Mouse (Mus musculus) liver, embryonic 11.5 days (tissue): ENCODE measurements around the gene Colgalt2. TPM values are rescaled to one million over a fixed set of nuclear protein-coding genes. Genes with fewer than 3 reads are reported as not detected.

Experiments used
- ATAC-seq: fragments of 200-750 bp; cut with Nextera tagmentation; replicated peaks from 2 replicates; pipeline ENCODE4 v1.8.0; 2017; ENCODE audit warnings: moderate number of reproducible peaks, mild to moderate bottlenecking, moderate TSS enrichment, moderate library complexity; ENCODE audit not compliant: low FRiP score
- DNase-seq: peaks from one replicate; pipeline ENCODE4 v3.0.0-alpha.2; 2017; ENCODE audit warnings: low spot score
- H3K27ac ChIP-seq: fragments of 300-500 bp; sonication (generic); 2 replicates; pipeline ENCODE4 v1.5.1; 2014; ENCODE audit warnings: mild to moderate bottlenecking, low read depth, low read length, control low read depth
- H3K27me3 ChIP-seq: fragments of 300-500 bp; sonication (generic); replicated peaks from 2 replicates; pipeline ENCODE4 v1.6.1; 2014; ENCODE audit warnings: low read length, mixed read lengths; ENCODE audit not compliant: control insufficient read depth, insufficient read depth
- H3K36me3 ChIP-seq: fragments of 300-500 bp; sonication (generic); 2 replicates; pipeline ENCODE4 v1.6.1; 2014; ENCODE audit warnings: mild to moderate bottlenecking, low read length, moderate library complexity, mixed read lengths; ENCODE audit not compliant: control insufficient read depth, insufficient read depth
- H3K4me1 ChIP-seq: fragments of 300-500 bp; sonication (generic); replicated peaks from 2 replicates; pipeline ENCODE4 v1.6.1; 2014; ENCODE audit warnings: low read length, mixed read lengths; ENCODE audit not compliant: control insufficient read depth, insufficient read depth
- H3K4me2 ChIP-seq: fragments of 300-500 bp; sonication (generic); 2 replicates; pipeline ENCODE4 v1.6.1; 2014; ENCODE audit warnings: mild to moderate bottlenecking, control low read depth, moderate library complexity
- H3K4me3 ChIP-seq: fragments of 300-500 bp; sonication (generic); 2 replicates; pipeline ENCODE4 v1.5.1; 2014; ENCODE audit warnings: low read depth, low read length, control low read depth
- H3K9ac ChIP-seq: fragments of 300-500 bp; sonication (generic); 2 replicates; pipeline ENCODE4 v1.6.1; 2014; ENCODE audit warnings: low read depth, low read length, control low read depth
- H3K9me3 ChIP-seq: fragments of 300-500 bp; sonication (generic); 2 replicates; pipeline ENCODE4 v1.6.1; 2016; ENCODE audit warnings: low read length, inconsistent platforms, mixed read lengths; ENCODE audit not compliant: control insufficient read depth
- WGBS: fragments of 180-500 bp; shearing (Covaris S2); extraction: QIAGEN DNeasy Blood & Tissue Kit; methylation state at CpG from one replicate; pipeline ENCODE4 v1.1.7; 2014; 5-methylcytosine and 5-hydroxymethylcytosine counted together
- polyA plus RNA-seq: library from polyadenylated mRNA; unstranded; fragments of >200 nt; fragmentation: Nextera tagmentation; extraction: Ambion mirVana; gene quantifications from 2 replicates; pipeline ENCODE4 v1.2.1, GENCODE M21; 2014

Colgalt2 gene
- polyA plus RNA-seq, 1 experiment from 2014 or later, result 1.7 TPM

GRCm38 (mm10) chr1:152528214-152528613, 128.6 kb downstream of the Colgalt2 start:
- peaks cover 5% of the 10 kb centered on the region for H3K4me1 ChIP-seq
- H3K27me3 ChIP-seq, result no peaks in the 10 kb centered on the region
- H3K27ac ChIP-seq, result no peak overlapping the region
- no peak overlapping the region for H3K4me2 ChIP-seq
- 83% methylated on average over 6 of the region's 6 CpGs for WGBS
- no peak overlapping the region for H3K9ac ChIP-seq
- H3K36me3 ChIP-seq, result peaks cover 8% of the 10 kb centered on the region; the same call in 1 of the 2 replicates
- H3K4me3 ChIP-seq, result no peak overlapping the region
- no peak for DNase-seq
- H3K9me3 ChIP-seq, result no peaks in the 10 kb centered on the region
- ATAC-seq, result no peak

GRCm38 (mm10) chr1:152528778-152529177, 129.1 kb downstream of the Colgalt2 start:
- peaks cover 5% of the 10 kb centered on the region for H3K4me1 ChIP-seq
- ATAC-seq, result no peak
- H3K36me3 ChIP-seq, result peaks cover 8% of the 10 kb centered on the region; the same call in 1 of the 2 replicates
- no peak overlapping the region for H3K27ac ChIP-seq
- WGBS, result 46% methylated on average over 3 of the region's 3 CpGs
- no peaks in the 10 kb centered on the region for H3K9me3 ChIP-seq
- no peaks in the 10 kb centered on the region for H3K27me3 ChIP-seq
- DNase-seq, result no peak
- H3K9ac ChIP-seq, result no peak overlapping the region
- no peak overlapping the region for H3K4me2 ChIP-seq
- no peak overlapping the region for H3K4me3 ChIP-seq

DNA sequence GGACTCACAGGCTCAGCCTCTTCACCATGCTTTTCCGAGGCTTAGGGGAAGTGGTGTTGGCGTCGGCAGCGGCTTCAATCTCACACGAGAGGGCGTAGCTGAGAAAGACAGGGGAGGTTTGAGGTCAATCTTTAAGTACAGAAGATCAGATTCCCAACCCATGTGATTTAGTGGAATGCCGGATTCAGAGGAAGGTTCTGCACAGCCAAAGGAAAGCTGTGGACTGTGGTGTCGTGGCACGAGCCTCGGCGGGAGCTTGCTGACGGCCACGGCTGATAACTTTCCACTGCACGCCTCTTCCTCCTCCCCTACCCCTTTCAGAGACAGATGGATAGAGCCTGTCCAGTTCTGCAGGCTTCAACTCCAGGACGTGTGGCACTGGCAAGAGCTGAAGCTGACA, 131.9 kb downstream of the Colgalt2 start:
- DNase-seq (no peak), ATAC-seq (no peak)
- H3K9me3 ChIP-seq, result no peaks in the 10 kb centered on the region
- H3K36me3 ChIP-seq, result peaks cover 5% of the 10 kb centered on the region; the same call in 1 of the 2 replicates
- 27% methylated on average over 15 of the region's 15 CpGs for WGBS
- no peaks in the 10 kb centered on the region for H3K27me3 ChIP-seq
- no peak overlapping the region for H3K27ac ChIP-seq
- peaks cover 5% of the 10 kb centered on the region for H3K4me1 ChIP-seq
- no peak overlapping the region for H3K4me3 ChIP-seq
- no peak overlapping the region for H3K4me2 ChIP-seq
- no peak overlapping the region for H3K9ac ChIP-seq

GRCm38 (mm10) chr1:152534531-152534930, 134.9 kb downstream of the Colgalt2 start:
- H3K4me3 ChIP-seq, result no peak overlapping the region
- H3K27ac ChIP-seq, result no peak overlapping the region
- no peaks in the 10 kb centered on the region for H3K9me3 ChIP-seq
- H3K9ac ChIP-seq, result no peak overlapping the region
- no peak overlapping the region for H3K4me2 ChIP-seq
- H3K27me3 ChIP-seq, result no peaks in the 10 kb centered on the region
- ATAC-seq (no peak), DNase-seq (no peak)
- 83% methylated on average over 7 of the region's 7 CpGs for WGBS
- H3K36me3 ChIP-seq, result peaks cover 4% of the 10 kb centered on the region; the same call in 1 of the 2 replicates
- peaks cover 5% of the 10 kb centered on the region for H3K4me1 ChIP-seq

DNA sequence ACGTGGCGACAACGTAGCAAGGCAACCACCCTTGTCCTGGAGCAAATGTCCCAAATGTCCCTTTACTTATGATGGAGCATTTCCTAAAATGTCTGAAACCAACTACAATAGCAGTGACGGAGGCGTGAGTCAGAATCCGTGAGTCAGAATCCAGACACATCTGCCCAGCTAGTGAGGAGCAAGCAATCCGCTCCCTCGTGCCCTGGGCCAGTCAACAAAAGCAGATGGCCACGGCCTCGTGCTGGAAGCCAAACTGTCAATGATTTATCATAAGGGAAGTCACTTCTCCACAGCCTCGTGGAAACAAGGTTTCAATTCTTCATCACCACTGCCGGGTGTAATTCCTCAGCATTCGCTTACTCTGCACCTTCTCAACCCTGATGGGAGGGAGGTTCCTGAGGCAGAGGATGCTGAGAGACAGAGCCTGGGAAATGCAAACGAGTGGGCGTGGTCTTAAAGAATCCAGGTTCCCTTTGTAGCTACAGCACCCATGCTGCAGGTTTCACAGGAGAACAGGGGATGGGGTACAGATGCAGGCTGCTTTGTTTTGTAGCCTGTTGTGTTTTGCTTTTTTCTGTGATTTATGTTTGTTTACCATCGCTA, 136.9 kb downstream of the Colgalt2 start:
- H3K4me2 ChIP-seq, result no peak overlapping the region
- no peaks in the 10 kb centered on the region for H3K9me3 ChIP-seq
- ATAC-seq (no peak), DNase-seq (no peak)
- no peak overlapping the region for H3K4me3 ChIP-seq
- H3K4me1 ChIP-seq, result peaks cover 5% of the 10 kb centered on the region
- 65% methylated on average over 16 of the region's 16 CpGs for WGBS
- H3K36me3 ChIP-seq, result peaks cover 4% of the 10 kb centered on the region; the same call in 1 of the 2 replicates
- no peaks in the 10 kb centered on the region for H3K27me3 ChIP-seq
- no peak overlapping the region for H3K27ac ChIP-seq
- H3K9ac ChIP-seq, result no peak overlapping the region

DNA sequence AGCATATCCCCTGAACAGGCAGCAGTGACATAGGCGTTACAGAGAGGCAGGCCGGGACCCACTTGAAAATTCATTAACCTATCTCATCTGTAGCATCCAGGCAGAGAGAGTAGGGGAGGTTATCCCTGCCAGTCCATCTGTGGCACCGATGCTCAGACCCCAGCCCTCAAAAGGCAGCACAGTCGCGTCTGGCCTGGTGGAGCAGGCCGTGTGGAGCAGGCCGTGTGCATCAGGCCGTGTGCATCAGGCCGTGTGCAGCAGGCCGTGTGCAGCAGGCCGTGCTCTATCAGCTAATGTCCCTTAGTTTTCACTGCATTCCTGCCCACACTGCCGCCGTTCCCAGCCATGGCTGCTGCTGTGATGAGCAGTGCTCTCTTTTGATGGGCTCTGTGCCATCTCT, 137.6 kb downstream of the Colgalt2 start:
- WGBS, result 89% methylated on average over 13 of the region's 13 CpGs
- Histone ChIP-seq H3K4me1 (peaks cover 5% of the 10 kb centered on the region), H3K27ac (no peak overlapping the region), H3K9ac (no peak overlapping the region), H3K4me3 (no peak overlapping the region), H3K27me3 (no peaks in the 10 kb centered on the region), H3K36me3 (peaks cover 4% of the 10 kb centered on the region; the same call in 1 of the 2 replicates), H3K9me3 (no peaks in the 10 kb centered on the region), H3K4me2 (no peak overlapping the region)
- DNase-seq, result no peak
- no peak for ATAC-seq

DNA sequence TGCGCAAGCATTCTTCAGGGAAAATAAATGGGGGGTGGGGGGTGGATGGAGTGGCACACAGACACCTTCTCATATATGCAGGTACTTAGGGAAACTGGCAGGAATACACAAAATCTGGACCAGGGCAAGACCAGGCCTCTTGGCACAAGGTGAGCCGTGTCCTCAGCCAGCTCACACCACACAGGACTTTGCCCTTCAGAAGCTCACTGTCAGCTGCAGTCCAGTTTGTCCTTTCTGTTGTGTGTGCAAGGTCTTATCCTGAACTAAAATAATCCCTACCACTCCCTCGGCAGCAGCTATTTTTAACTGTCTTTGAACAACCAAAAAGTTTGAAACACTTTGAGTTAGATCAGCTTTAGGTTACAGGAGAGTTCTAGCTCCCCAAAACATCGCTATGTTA, 139.2 kb downstream of the Colgalt2 start:
- Histone ChIP-seq H3K4me3 (no peak overlapping the region), H3K4me2 (no peak overlapping the region), H3K4me1 (no peaks in the 10 kb centered on the region), H3K36me3 (peaks cover 4% of the 10 kb centered on the region; the same call in 1 of the 2 replicates), H3K27ac (no peak overlapping the region), H3K27me3 (no peaks in the 10 kb centered on the region), H3K9ac (no peak overlapping the region), H3K9me3 (no peaks in the 10 kb centered on the region)
- WGBS, result 78% methylated on average over 4 of the region's 4 CpGs
- ATAC-seq (no peak), DNase-seq (no peak)

DNA sequence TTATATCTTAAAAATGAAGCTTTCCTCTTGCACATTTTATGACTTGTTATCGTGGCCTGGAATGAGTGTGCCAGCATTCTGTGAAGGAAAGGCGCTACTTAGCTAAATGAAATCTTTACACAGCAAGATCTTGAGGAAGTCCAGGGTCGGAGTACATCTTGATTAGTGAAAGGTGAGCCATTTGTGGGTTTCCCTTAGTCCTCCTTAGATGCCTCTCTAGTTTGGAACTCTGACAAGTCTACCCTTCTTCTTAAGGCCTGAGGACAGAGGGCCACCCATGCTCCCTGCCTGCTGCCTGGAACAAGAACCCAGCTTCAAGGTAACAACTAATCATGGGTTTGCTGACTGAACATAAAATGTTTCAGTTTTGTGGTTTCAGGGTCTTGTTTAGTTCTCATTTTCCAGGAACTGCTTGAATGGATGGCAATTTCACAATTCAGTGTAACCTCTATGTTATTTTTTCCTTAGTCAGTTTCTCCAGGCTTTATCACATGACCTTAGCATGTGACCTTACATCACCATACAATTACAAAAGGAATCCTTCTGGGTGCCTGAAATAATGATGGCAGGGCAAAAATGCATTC, 140.8 kb downstream of the Colgalt2 start:
- Histone ChIP-seq H3K36me3 (peaks cover 4% of the 10 kb centered on the region; the same call in 1 of the 2 replicates), H3K27me3 (no peaks in the 10 kb centered on the region), H3K4me3 (no peak overlapping the region), H3K4me2 (no peak overlapping the region), H3K27ac (no peak overlapping the region), H3K9me3 (no peaks in the 10 kb centered on the region), H3K4me1 (no peaks in the 10 kb centered on the region), H3K9ac (no peak overlapping the region)
- DNase-seq, result no peak
- ATAC-seq, result no peak
- 73% methylated on average over 3 of the region's 3 CpGs for WGBS
